Mouse (Mus musculus): ENCODE measurements around the gene Cacna1g.
A peak's percentile ranks its signal among the peaks of the same experiment; 100 is the strongest.

The Cacna1g gene

GRCm38 (mm10) chr11:94481963-94482362 lies 8.0 kb upstream of the Cacna1g start:
- no peak for DNase-seq (ENCODE audit: low spot score in 2 of 2)

- DNase-seq (ENCODE audit: low spot score in 2 of 2), result no peak
Observed at GRCm38 (mm10) chr11:94480382-94480781, 6.4 kb upstream of the Cacna1g start.

GRCm38 (mm10) chr11:94477651-94478050 lies 3.7 kb upstream of the Cacna1g start:
- DNase-seq (ENCODE audit: low spot score in 2 of 2), result no peak

GRCm38 (mm10) chr11:94475722-94476121 lies 1.7 kb upstream of the Cacna1g start:
- no peak for DNase-seq (ENCODE audit: low spot score in 2 of 2)

- no peak for DNase-seq (ENCODE audit: low spot score in 2 of 2)
Observed at GRCm38 (mm10) chr11:94474544-94474910, 529 bp upstream of the Cacna1g start.

- DNase-seq (ENCODE audit: low spot score in 2 of 2), result no peak
Observed at GRCm38 (mm10) chr11:94472916-94473706, 887 bp downstream of the Cacna1g start.

GRCm38 (mm10) chr11:94472585-94472915 lies 1.4 kb downstream of the Cacna1g start:
- DNase-seq (ENCODE audit: low spot score in 2 of 2), result no peak

GRCm38 (mm10) chr11:94471740-94472584 lies 2.0 kb downstream of the Cacna1g start:
- no peak for DNase-seq (ENCODE audit: low spot score in 2 of 2)

GRCm38 (mm10) chr11:94470391-94470790 lies 3.6 kb downstream of the Cacna1g start:
- DNase-seq (ENCODE audit: low spot score in 2 of 2), result no peak

GRCm38 (mm10) chr11:94469136-94470064 lies 4.6 kb downstream of the Cacna1g start:
- DNase-seq (ENCODE audit: low spot score in 2 of 2), result no peak

GRCm38 (mm10) chr11:94468582-94469064 lies 5.4 kb downstream of the Cacna1g start:
- peak; percentile 67 to 70 for DNase-seq (ENCODE audit: low spot score in 2 of 2)

- DNase-seq (ENCODE audit: low spot score in 2 of 2), result no peak
Observed at GRCm38 (mm10) chr11:94466333-94466855, 7.6 kb downstream of the Cacna1g start.

- DNase-seq (ENCODE audit: low spot score in 2 of 2), result no peak
Observed at GRCm38 (mm10) chr11:94464170-94464569, 9.8 kb downstream of the Cacna1g start.

- DNase-seq (ENCODE audit: low spot score in 2 of 2), result no peak
Observed at GRCm38 (mm10) chr11:94461856-94462255, 12.1 kb downstream of the Cacna1g start.

GRCm38 (mm10) chr11:94457001-94457400 lies 17.0 kb downstream of the Cacna1g start:
- no peak for DNase-seq (ENCODE audit: low spot score in 2 of 2)

GRCm38 (mm10) chr11:94456347-94456746 lies 17.7 kb downstream of the Cacna1g start:
- DNase-seq (ENCODE audit: low spot score in 2 of 2), result no peak

- DNase-seq (ENCODE audit: low spot score in 2 of 2), result peak in 1 of 2 experiments; percentile 57
Observed at GRCm38 (mm10) chr11:94455161-94455820, 18.7 kb downstream of the Cacna1g start.

- no peak for DNase-seq (ENCODE audit: low spot score in 2 of 2)
Observed at GRCm38 (mm10) chr11:94454756-94455155, 19.2 kb downstream of the Cacna1g start.

GRCm38 (mm10) chr11:94451091-94451773 lies 22.8 kb downstream of the Cacna1g start:
- DNase-seq (ENCODE audit: low spot score in 2 of 2), result no peak

GRCm38 (mm10) chr11:94449886-94450285 lies 24.1 kb downstream of the Cacna1g start:
- no peak for DNase-seq (ENCODE audit: low spot score in 2 of 2)
